Mouse (Mus musculus): Measurements from ENCODE around the gene Hipk1. TPM values are rescaled to one million over a fixed set of nuclear protein-coding genes. Genes with fewer than 3 reads are reported as not detected.

Gene Hipk1
- polyA plus RNA-seq, 1 experiment from 2014 or later, result 14.4 TPM

DNA sequence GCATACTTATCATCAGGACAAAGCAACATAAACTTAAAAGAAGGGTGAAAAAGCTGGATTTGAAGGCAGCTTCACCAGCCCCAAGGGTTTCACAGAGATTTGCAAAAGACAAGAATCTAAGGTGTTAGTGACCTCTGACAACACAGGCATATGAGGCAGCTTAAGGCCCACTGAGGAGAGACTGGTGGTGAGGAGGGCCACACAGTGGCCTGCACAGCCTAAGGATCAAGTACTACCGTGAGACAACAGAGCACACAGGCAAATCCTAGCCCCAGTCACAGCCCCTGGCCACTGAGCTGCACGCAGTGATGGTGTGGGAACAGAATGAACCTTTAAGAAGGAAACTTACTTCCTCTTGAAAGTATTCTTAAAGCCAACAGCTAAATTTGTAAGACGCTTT is 17.9 kb downstream of the Hipk1 start:
- no peaks in the 10 kb centered on the region for H3K9me3 ChIP-seq (ENCODE audit: control insufficient read depth, low read length)
- no peak overlapping the region for H3K4me3 ChIP-seq (ENCODE audit: low read depth, low read length)
- H3K9ac ChIP-seq (ENCODE audit: low read length), result no peak overlapping the region
- WGBS, result 76% methylated on average over 3 of the region's 3 CpGs
- no peak overlapping the region for H3K4me2 ChIP-seq (ENCODE audit: low read length)
- H3K27ac ChIP-seq (ENCODE audit: low read depth), result no peak overlapping the region
- ATAC-seq (replicated peaks; ENCODE audit: low FRiP score, low TSS enrichment, low read depth), result no peak
- H3K27me3 ChIP-seq (replicated peaks; ENCODE audit: control insufficient read depth, insufficient read depth, low read length), result no peaks in the 10 kb centered on the region
- H3K36me3 ChIP-seq (ENCODE audit: control insufficient read depth, insufficient read depth, low read length), result peaks cover 42% of the 10 kb centered on the region
- H3K4me1 ChIP-seq (replicated peaks; ENCODE audit: control insufficient read depth, insufficient read depth, low read length), result no peaks in the 10 kb centered on the region; the same call in 1 of the 2 replicates
- no peak for DNase-seq (ENCODE audit: low spot score)

DNA sequence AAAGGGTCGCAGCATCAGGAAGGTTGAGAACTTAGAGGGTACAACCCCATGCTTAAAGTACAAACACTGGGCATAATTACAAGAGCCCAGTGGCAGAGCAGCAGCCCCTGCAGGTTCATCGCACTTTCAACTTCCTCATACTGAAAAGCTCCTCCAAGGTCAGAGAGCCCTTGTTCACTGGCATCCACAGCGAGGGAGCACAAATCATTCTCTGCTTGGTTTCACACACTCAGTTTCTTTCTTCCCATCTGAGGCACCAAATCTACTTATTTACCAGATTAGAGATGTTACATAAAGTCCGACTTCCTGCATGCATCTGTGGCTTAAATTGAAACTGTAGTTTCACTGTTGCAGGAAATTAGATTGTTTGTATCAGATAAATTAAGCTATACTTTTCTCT is 18.5 kb downstream of the Hipk1 start:
- WGBS, result 82% methylated on average over 4 of the region's 4 CpGs
- H3K27ac ChIP-seq (ENCODE audit: low read depth), result no peak overlapping the region

DNA sequence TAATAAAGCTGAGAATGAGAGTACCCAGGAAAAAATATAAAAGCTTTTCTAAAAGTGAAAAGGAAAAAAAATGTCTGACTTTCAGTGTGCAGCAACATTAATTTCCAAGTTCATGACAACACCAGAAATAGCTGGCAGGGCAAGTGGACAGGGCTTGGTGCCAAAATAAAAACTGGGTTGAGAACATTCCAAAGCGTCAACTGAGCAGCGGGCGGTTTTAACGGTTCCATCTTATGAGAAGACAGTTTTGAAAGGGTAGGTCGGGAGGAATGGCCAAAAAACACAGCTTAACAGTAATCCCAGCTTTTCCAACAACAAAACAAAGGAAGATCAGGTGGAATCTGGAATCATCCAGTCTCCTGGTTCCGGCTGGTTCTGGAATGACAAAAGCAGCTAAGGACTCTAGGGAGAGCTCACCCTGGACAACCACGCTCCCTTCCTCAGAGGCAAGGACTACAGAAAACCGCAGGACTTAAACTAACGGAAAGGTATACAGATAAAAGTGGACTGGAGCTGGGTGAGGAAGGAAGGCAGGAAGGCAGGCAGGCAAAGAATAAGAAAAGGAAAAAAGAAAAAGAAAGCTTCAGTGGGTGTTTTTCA is 19.7 kb downstream of the Hipk1 start:
- 69% methylated on average over 9 of the region's 9 CpGs for WGBS
- H3K36me3 ChIP-seq (ENCODE audit: control insufficient read depth, insufficient read depth, low read length), result peaks cover 37% of the 10 kb centered on the region
- DNase-seq (ENCODE audit: low spot score), result no peak
- no peak overlapping the region for H3K9ac ChIP-seq (ENCODE audit: low read length)
- no peak overlapping the region for H3K4me2 ChIP-seq (ENCODE audit: low read length)
- H3K27me3 ChIP-seq (replicated peaks; ENCODE audit: control insufficient read depth, insufficient read depth, low read length), result no peaks in the 10 kb centered on the region
- no peak overlapping the region for H3K4me3 ChIP-seq (ENCODE audit: low read depth, low read length)
- no peak for ATAC-seq (replicated peaks; ENCODE audit: low FRiP score, low TSS enrichment, low read depth)
- no peaks in the 10 kb centered on the region for H3K9me3 ChIP-seq (ENCODE audit: control insufficient read depth, low read length)
- H3K4me1 ChIP-seq (replicated peaks; ENCODE audit: control insufficient read depth, insufficient read depth, low read length), result no peaks in the 10 kb centered on the region; the same call in 1 of the 2 replicates
- H3K27ac ChIP-seq (ENCODE audit: low read depth), result no peak overlapping the region

More for the DNA sequence above, 18.5 kb downstream of the Hipk1 start:
- Histone ChIP-seq H3K4me3 (ENCODE audit: low read depth, low read length) (no peak overlapping the region), H3K4me2 (ENCODE audit: low read length) (no peak overlapping the region), H3K9me3 (ENCODE audit: control insufficient read depth, low read length) (no peaks in the 10 kb centered on the region), H3K36me3 (ENCODE audit: control insufficient read depth, insufficient read depth, low read length) (peaks cover 44% of the 10 kb centered on the region), H3K9ac (ENCODE audit: low read length) (no peak overlapping the region), H3K27me3 (replicated peaks; ENCODE audit: control insufficient read depth, insufficient read depth, low read length) (no peaks in the 10 kb centered on the region), H3K4me1 (replicated peaks; ENCODE audit: control insufficient read depth, insufficient read depth, low read length) (no peaks in the 10 kb centered on the region; the same call in 1 of the 2 replicates)
- no peak for DNase-seq (ENCODE audit: low spot score)
- ATAC-seq (replicated peaks; ENCODE audit: low FRiP score, low TSS enrichment, low read depth), result no peak

DNA sequence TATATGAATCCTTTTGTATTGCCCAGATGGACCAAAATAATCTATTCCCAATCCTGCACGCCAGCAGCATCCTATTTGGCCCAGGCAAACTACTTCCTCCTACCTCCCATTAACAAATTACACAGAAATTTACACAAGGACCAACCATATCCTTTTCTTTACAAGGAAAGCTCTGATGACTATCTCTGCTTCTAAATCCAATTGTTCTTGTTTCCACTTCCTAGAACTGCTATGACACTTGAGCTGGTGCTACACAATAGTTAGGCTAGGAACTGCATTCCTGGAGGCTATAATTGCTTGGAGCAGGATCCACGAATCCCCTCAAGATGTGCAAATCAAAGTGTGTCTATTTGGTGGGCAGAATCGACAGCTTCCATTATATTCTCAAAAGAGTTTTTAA is 24.6 kb downstream of the Hipk1 start:
- no peaks in the 10 kb centered on the region for H3K9me3 ChIP-seq (ENCODE audit: control insufficient read depth, low read length)
- WGBS, result 79% methylated on average over 3 of the region's 3 CpGs
- H3K27me3 ChIP-seq (replicated peaks; ENCODE audit: control insufficient read depth, insufficient read depth, low read length), result no peaks in the 10 kb centered on the region
- H3K9ac ChIP-seq (ENCODE audit: low read length), result no peak overlapping the region
- H3K4me3 ChIP-seq (ENCODE audit: low read depth, low read length), result no peak overlapping the region
- peaks cover 53% of the 10 kb centered on the region for H3K36me3 ChIP-seq (ENCODE audit: control insufficient read depth, insufficient read depth, low read length)
- H3K4me2 ChIP-seq (ENCODE audit: low read length), result no peak overlapping the region
- DNase-seq (ENCODE audit: low spot score) (no peak), ATAC-seq (replicated peaks; ENCODE audit: low FRiP score, low TSS enrichment, low read depth) (no peak)
- no peak overlapping the region for H3K27ac ChIP-seq (ENCODE audit: low read depth)
- H3K4me1 ChIP-seq (replicated peaks; ENCODE audit: control insufficient read depth, insufficient read depth, low read length), result no peaks in the 10 kb centered on the region; the same call in 1 of the 2 replicates

DNA sequence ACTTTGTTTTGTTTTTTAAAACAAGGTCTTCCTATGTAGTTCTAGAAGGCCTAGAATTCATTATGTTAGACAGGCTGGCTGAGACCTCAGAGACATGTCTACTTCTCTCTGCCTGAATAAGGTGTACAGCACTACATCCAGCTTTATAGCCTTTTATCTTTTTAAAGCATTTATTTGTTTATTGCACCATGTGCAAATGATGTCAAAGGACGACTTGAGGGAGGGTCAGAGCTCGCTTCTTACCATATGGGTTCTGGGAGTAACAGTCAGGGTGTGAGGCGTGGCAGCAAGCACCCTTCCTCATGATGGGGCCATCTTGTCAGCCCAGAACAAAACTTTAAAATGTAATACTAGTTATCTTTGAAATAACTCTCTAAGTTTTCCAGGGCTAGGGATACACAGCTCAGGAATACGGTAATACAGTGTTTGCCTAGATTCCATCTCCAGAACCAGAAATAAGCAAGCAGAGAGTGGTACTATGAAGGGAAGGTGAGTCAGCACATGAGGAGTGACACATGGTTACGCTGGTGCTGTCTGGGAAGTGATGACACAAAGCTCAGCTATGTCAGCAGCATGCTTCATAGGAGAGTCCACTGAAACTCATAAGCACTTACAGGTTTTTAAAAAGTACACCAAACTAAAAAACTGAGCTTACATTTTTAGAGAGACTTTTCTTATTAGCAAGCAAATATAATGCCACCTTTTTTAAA is 31.9 kb downstream of the Hipk1 start:
- no peaks in the 10 kb centered on the region for H3K27me3 ChIP-seq (replicated peaks; ENCODE audit: control insufficient read depth, insufficient read depth, low read length)
- H3K9me3 ChIP-seq (ENCODE audit: control insufficient read depth, low read length), result no peaks in the 10 kb centered on the region
- no peak overlapping the region for H3K9ac ChIP-seq (ENCODE audit: low read length)
- H3K27ac ChIP-seq (ENCODE audit: low read depth), result no peak overlapping the region
- H3K4me2 ChIP-seq (ENCODE audit: low read length), result no peak overlapping the region
- peaks cover 91% of the 10 kb centered on the region for H3K36me3 ChIP-seq (ENCODE audit: control insufficient read depth, insufficient read depth, low read length)
- 75% methylated on average over 5 of the region's 5 CpGs for WGBS
- H3K4me1 ChIP-seq (replicated peaks; ENCODE audit: control insufficient read depth, insufficient read depth, low read length), result no peaks in the 10 kb centered on the region
- no peak for ATAC-seq (replicated peaks; ENCODE audit: low FRiP score, low TSS enrichment, low read depth)
- no peak overlapping the region for H3K4me3 ChIP-seq (ENCODE audit: low read depth, low read length)
- no peak for DNase-seq (ENCODE audit: low spot score)

DNA sequence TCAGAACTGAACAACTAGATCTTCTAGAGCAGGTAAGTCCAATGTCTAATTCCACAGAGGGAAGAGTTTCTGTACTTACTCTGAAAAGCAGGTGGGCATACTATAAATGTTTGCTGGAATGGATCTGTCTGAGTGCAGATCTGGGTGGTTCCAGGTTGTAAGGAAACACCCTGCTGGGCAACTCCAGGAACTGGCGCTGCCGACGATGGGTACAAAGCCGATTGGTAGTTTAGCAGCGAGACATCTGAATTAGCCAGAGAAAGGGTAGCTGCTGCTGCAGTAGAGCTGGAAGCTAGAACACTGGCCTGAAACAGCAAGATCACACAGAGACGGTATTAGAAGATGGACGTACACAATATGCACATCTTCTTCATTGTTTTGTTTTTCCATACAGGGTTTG is 32.9 kb downstream of the Hipk1 start:
- 92% methylated on average over 7 of the region's 7 CpGs for WGBS
- Histone ChIP-seq H3K27ac (ENCODE audit: low read depth) (no peak overlapping the region), H3K4me2 (ENCODE audit: low read length) (no peak overlapping the region), H3K9me3 (ENCODE audit: control insufficient read depth, low read length) (no peaks in the 10 kb centered on the region), H3K9ac (ENCODE audit: low read length) (no peak overlapping the region), H3K4me1 (replicated peaks; ENCODE audit: control insufficient read depth, insufficient read depth, low read length) (no peaks in the 10 kb centered on the region), H3K36me3 (ENCODE audit: control insufficient read depth, insufficient read depth, low read length) (peaks cover 92% of the 10 kb centered on the region), H3K4me3 (ENCODE audit: low read depth, low read length) (no peak overlapping the region), H3K27me3 (replicated peaks; ENCODE audit: control insufficient read depth, insufficient read depth, low read length) (no peaks in the 10 kb centered on the region)
- DNase-seq (ENCODE audit: low spot score) (no peak), ATAC-seq (replicated peaks; ENCODE audit: low FRiP score, low TSS enrichment, low read depth) (no peak)

DNA sequence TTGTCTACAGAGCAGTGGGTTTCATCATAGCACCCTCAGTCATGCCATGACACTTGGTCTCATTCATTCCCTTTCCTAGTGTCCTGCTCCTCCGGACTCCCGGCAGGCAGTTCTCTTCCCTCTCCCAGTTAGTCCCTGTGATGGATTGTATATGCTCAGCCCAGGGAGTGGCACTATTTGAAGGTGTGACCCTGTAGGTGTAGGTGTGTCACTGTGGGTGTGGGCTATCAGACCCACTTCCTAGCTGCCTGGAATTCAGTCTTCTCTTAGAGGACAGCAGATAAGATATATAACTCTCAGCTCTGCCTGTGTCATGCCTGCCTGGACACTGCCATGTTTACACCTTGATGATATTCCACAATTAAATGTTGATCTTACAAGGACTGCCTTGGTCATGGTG is 34.4 kb downstream of the Hipk1 start:
- no peaks in the 10 kb centered on the region for H3K27me3 ChIP-seq (replicated peaks; ENCODE audit: control insufficient read depth, insufficient read depth, low read length)
- DNase-seq (ENCODE audit: low spot score) (no peak), ATAC-seq (replicated peaks; ENCODE audit: low FRiP score, low TSS enrichment, low read depth) (no peak)
- no peak overlapping the region for H3K9ac ChIP-seq (ENCODE audit: low read length)
- H3K4me2 ChIP-seq (ENCODE audit: low read length), result no peak overlapping the region
- no peaks in the 10 kb centered on the region for H3K4me1 ChIP-seq (replicated peaks; ENCODE audit: control insufficient read depth, insufficient read depth, low read length)
- no peaks in the 10 kb centered on the region for H3K9me3 ChIP-seq (ENCODE audit: control insufficient read depth, low read length)
- WGBS, result 78% methylated on average over 2 of the region's 2 CpGs
- H3K4me3 ChIP-seq (ENCODE audit: low read depth, low read length), result no peak overlapping the region
- H3K36me3 ChIP-seq (ENCODE audit: control insufficient read depth, insufficient read depth, low read length), result peaks cover 92% of the 10 kb centered on the region
- no peak overlapping the region for H3K27ac ChIP-seq (ENCODE audit: low read depth)

DNA sequence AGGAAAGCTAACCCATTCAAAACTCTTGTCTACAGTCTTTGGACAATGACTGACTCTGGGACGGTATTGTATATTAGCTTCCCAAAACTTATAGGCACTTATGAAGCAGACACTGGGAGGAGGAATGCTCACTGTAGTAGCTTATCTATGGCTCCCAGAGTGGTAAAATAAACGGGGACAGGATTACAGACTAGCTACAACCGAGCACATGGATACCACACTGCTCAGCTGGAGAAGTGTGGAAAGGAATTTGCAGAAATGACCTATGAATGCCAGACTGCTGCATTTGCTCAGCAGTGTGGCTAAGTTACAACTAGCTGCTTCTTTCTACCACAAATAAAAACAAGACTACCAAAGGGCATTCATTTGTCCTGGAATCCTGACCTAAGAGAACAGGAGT is 36.0 kb downstream of the Hipk1 start:
- DNase-seq (ENCODE audit: low spot score) (no peak), ATAC-seq (replicated peaks; ENCODE audit: low FRiP score, low TSS enrichment, low read depth) (no peak)
- peaks cover 90% of the 10 kb centered on the region for H3K36me3 ChIP-seq (ENCODE audit: control insufficient read depth, insufficient read depth, low read length)
- H3K4me2 ChIP-seq (ENCODE audit: low read length), result no peak overlapping the region
- no peaks in the 10 kb centered on the region for H3K9me3 ChIP-seq (ENCODE audit: control insufficient read depth, low read length)
- 65% methylated on average over 3 of the region's 3 CpGs for WGBS
- H3K9ac ChIP-seq (ENCODE audit: low read length), result no peak overlapping the region
- H3K27me3 ChIP-seq (replicated peaks; ENCODE audit: control insufficient read depth, insufficient read depth, low read length), result no peaks in the 10 kb centered on the region
- no peak overlapping the region for H3K27ac ChIP-seq (ENCODE audit: low read depth)
- H3K4me3 ChIP-seq (ENCODE audit: low read depth, low read length), result no peak overlapping the region
- no peaks in the 10 kb centered on the region for H3K4me1 ChIP-seq (replicated peaks; ENCODE audit: control insufficient read depth, insufficient read depth, low read length)

DNA sequence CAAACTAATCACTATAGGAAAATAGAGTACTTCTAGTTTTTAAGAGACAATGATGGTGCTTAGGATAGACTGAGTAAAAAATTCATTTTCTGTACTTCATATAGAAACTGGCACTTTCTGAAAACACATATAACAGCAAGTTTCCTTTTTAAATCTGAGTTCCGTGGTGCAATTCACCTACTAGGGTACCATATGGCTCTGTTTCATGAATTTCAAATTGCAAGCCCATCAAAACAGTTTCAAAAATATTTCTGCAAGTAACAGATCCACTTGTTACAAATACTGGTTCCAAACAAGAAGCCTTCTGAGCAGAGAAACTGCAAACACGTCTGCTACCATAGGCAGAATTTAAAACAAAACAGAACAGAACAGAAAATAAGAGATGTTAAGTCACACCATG is 39.8 kb downstream of the Hipk1 start:
- Histone ChIP-seq H3K27ac (ENCODE audit: low read depth) (no peak overlapping the region), H3K36me3 (ENCODE audit: control insufficient read depth, insufficient read depth, low read length) (peaks cover 90% of the 10 kb centered on the region), H3K4me1 (replicated peaks; ENCODE audit: control insufficient read depth, insufficient read depth, low read length) (no peaks in the 10 kb centered on the region), H3K27me3 (replicated peaks; ENCODE audit: control insufficient read depth, insufficient read depth, low read length) (no peaks in the 10 kb centered on the region), H3K4me3 (ENCODE audit: low read depth, low read length) (no peak overlapping the region), H3K4me2 (ENCODE audit: low read length) (no peak overlapping the region), H3K9me3 (ENCODE audit: control insufficient read depth, low read length) (no peaks in the 10 kb centered on the region), H3K9ac (ENCODE audit: low read length) (no peak overlapping the region)
- WGBS, result 81% methylated on average over 2 of the region's 2 CpGs
- ATAC-seq (replicated peaks; ENCODE audit: low FRiP score, low TSS enrichment, low read depth) (no peak), DNase-seq (ENCODE audit: low spot score) (no peak)

Measured in intestine, embryonic 14.5 days (tissue).